Mouse (Mus musculus) ovary, postnatal 36 days (tissue): ENCODE data around the gene Etv6.

Experiments
- DNase-seq: peaks from one replicate; pipeline ENCODE4 v3.0.0; 2022; ENCODE audit warnings: low spot score, mixed read lengths

Etv6 gene

GRCm38 (mm10) chr6:134251364-134251763 lies 215.9 kb downstream of the Etv6 start:
- no peak for DNase-seq

GRCm38 (mm10) chr6:134252081-134252755 lies 216.7 kb downstream of the Etv6 start:
- DNase-seq = no peak

GRCm38 (mm10) chr6:134256369-134256768 lies 220.9 kb downstream of the Etv6 start:
- no peak for DNase-seq

GRCm38 (mm10) chr6:134259913-134260312 lies 224.4 kb downstream of the Etv6 start:
- no peak for DNase-seq

- DNase-seq = no peak
These were observed 226.4 kb downstream of the Etv6 start for GRCm38 (mm10) chr6:134261904-134262303.

GRCm38 (mm10) chr6:134262383-134262782 lies 226.9 kb downstream of the Etv6 start:
- DNase-seq = no peak

- no peak for DNase-seq
These were observed 227.6 kb downstream of the Etv6 start for GRCm38 (mm10) chr6:134262911-134263607.

GRCm38 (mm10) chr6:134273884-134274283 lies 238.4 kb downstream of the Etv6 start:
- DNase-seq = no peak

- no peak for DNase-seq
These were observed 241.5 kb downstream of the Etv6 start for GRCm38 (mm10) chr6:134276954-134277353.

GRCm38 (mm10) chr6:134282095-134282494 lies 246.6 kb downstream of the Etv6 start:
- no peak for DNase-seq

GRCm38 (mm10) chr6:134291823-134292222 lies 256.3 kb downstream of the Etv6 start:
- no peak for DNase-seq

- DNase-seq = no peak
These were observed 256.9 kb downstream of the Etv6 start for GRCm38 (mm10) chr6:134292404-134292803.

GRCm38 (mm10) chr6:134293615-134294508 lies 258.4 kb downstream of the Etv6 start:
- DNase-seq = no peak

GRCm38 (mm10) chr6:134297884-134298619 lies 262.6 kb downstream of the Etv6 start:
- DNase-seq = no peak

GRCm38 (mm10) chr6:134301951-134302350 lies 266.5 kb downstream of the Etv6 start:
- DNase-seq = no peak

GRCm38 (mm10) chr6:134311346-134311745 lies 275.8 kb downstream of the Etv6 start:
- no peak for DNase-seq

GRCm38 (mm10) chr6:134312571-134312970 lies 277.1 kb downstream of the Etv6 start:
- no peak for DNase-seq

- no peak for DNase-seq
These were observed 281.9 kb downstream of the Etv6 start for GRCm38 (mm10) chr6:134317371-134317770.
